Mouse (Mus musculus) adrenal gland, adult 8-10 months (tissue): Measurements from ENCODE around the gene Fam227a. TPM values are rescaled to one million over a fixed set of nuclear protein-coding genes. Genes with fewer than 3 reads are reported as not detected.
"Not testable (repeated sequence)": the region's sequence is repeated elsewhere in the genome, so short reads cannot be mapped to it uniquely, and the experiment has no call there.

ENCODE experiments used
- DNase-seq: peaks from one replicate; pipeline ENCODE4 v3.0.0; 2022
- total RNA-seq, 4 experiments: library from RNA; stranded (reverse); gene quantifications; 2 replicates each; pipeline ENCODE4 v1.2.4; 2022

Gene Fam227a
- total RNA-seq, 4 experiments from 2014 or later, result 2.8 to 6.2 (median 4.4) TPM

- DNase-seq, result no peak
Observed at GRCm38 (mm10) chr15:79683707-79684465, 25.1 kb upstream of the Fam227a start.

GRCm38 (mm10) chr15:79683146-79683545 lies 24.4 kb upstream of the Fam227a start:
- DNase-seq, result no peak

- DNase-seq, result no peak
Observed at GRCm38 (mm10) chr15:79681973-79682372, 23.2 kb upstream of the Fam227a start.

- no peak for DNase-seq
Observed at GRCm38 (mm10) chr15:79677936-79678335, 19.2 kb upstream of the Fam227a start.

GRCm38 (mm10) chr15:79671828-79672348 lies 13.1 kb upstream of the Fam227a start:
- DNase-seq, result not testable (repeated sequence)

- DNase-seq, result no peak
Observed at GRCm38 (mm10) chr15:79670972-79671299, 12.2 kb upstream of the Fam227a start.

- DNase-seq, result peak; percentile 84
Observed at GRCm38 (mm10) chr15:79670249-79670971, 11.7 kb upstream of the Fam227a start, which contains the start of gene Tomm22. Gene Tomm22 (plus strand): TSS chr15:79670861.

- DNase-seq, result no peak
Observed at GRCm38 (mm10) chr15:79669195-79669594, 10.4 kb upstream of the Fam227a start.

GRCm38 (mm10) chr15:79664666-79665065 lies 5.9 kb upstream of the Fam227a start:
- DNase-seq, result no peak

GRCm38 (mm10) chr15:79661852-79662251 lies 3.1 kb upstream of the Fam227a start:
- DNase-seq, result no peak

GRCm38 (mm10) chr15:79657837-79658530 lies 772 bp downstream of the Fam227a start:
- DNase-seq, result peak; percentile 70

GRCm38 (mm10) chr15:79656451-79656850 lies 2.3 kb downstream of the Fam227a start:
- DNase-seq, result no peak

GRCm38 (mm10) chr15:79651481-79651880 lies 7.3 kb downstream of the Fam227a start:
- no peak for DNase-seq

GRCm38 (mm10) chr15:79650569-79650968 lies 8.2 kb downstream of the Fam227a start:
- no peak for DNase-seq

- no peak for DNase-seq
Observed at GRCm38 (mm10) chr15:79648130-79648529, 10.6 kb downstream of the Fam227a start.

GRCm38 (mm10) chr15:79645483-79645882 lies 13.3 kb downstream of the Fam227a start:
- no peak for DNase-seq

- no peak for DNase-seq
Observed at GRCm38 (mm10) chr15:79641135-79641817, 17.5 kb downstream of the Fam227a start.

- no peak for DNase-seq
Observed at GRCm38 (mm10) chr15:79630471-79630870, 28.3 kb downstream of the Fam227a start.

- DNase-seq, result no peak
Observed at GRCm38 (mm10) chr15:79619770-79620414, 38.9 kb downstream of the Fam227a start.

GRCm38 (mm10) chr15:79618456-79618855 lies 40.3 kb downstream of the Fam227a start:
- DNase-seq, result no peak

GRCm38 (mm10) chr15:79617135-79617534 lies 41.6 kb downstream of the Fam227a start:
- no peak for DNase-seq

- no peak for DNase-seq
Observed at GRCm38 (mm10) chr15:79616729-79617128, 42.0 kb downstream of the Fam227a start.
